In the genomic region with DNA sequence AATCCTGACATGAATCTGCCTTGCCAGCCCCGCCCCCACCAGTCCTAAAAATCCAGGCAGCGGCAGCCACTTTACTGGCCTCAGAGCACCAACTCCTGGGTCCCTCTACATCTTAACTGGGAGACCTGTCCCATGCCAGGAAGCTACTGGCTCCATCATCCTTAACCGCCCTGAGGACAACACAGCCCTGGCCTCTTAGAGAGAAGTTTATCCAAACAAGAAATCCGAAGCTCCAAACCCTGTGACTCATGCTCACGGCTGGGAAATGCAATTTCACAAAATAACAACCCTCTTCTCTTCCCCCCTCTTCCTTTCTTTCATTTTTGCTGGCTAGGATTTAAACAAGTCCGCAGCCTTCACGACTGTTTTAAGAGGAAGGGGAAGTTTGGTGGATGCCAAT, we compare ENCODE assay signal across 12 mouse cellular contexts. TPM values are rescaled to one million over a fixed set of nuclear protein-coding genes. Genes with fewer than 3 reads are reported as not detected.
DNase-seq lines count a peak whose midpoint lies in the region; ATAC-seq lines count a peak whose summit lies in the region.
"Had no signal": no experiment of that assay in that cellular context is flagged by ENCODE, and none has a peak within 500 bp of the region (broad histone marks: within the 10 kb centered on the region; RNA-seq: fewer than 3 reads in every experiment).

No protein-coding gene starts in this region.

- no peak for ATAC-seq in kidney, embryonic 16.5 days (ENCODE audit: low FRiP score, low TSS enrichment)
- no peak for ATAC-seq in kidney, embryonic 14.5 days (ENCODE audit: low FRiP score, low TSS enrichment)
- ATAC-seq in limb, embryonic 15.5 days (ENCODE audit: insufficient number of reproducible peaks, low FRiP score, low TSS enrichment, low read depth): no peak
- ATAC-seq: forebrain, postnatal 0 days; hindbrain, embryonic 16.5 days had no signal

- no peaks in the 10 kb centered on the region for H3K27me3 ChIP-seq in kidney, embryonic 16.5 days (ENCODE audit: insufficient read depth, low read length)
- H3K27me3 ChIP-seq in kidney, embryonic 14.5 days (ENCODE audit: control insufficient read depth, insufficient read depth, low read length): no peaks in the 10 kb centered on the region
- 0 out of 2 replicates have a peak, but pooled peaks cover under 1% of the 10 kb centered on the region for H3K27me3 ChIP-seq in embryonic facial prominence, embryonic 10.5 days (replicated peaks; ENCODE audit: low read depth, poor library complexity, severe bottlenecking)
- no peaks in the 10 kb centered on the region for H3K27me3 ChIP-seq in limb, embryonic 15.5 days
- H3K27me3 ChIP-seq: neural tube, embryonic 12.5 days had no signal

- WGBS in kidney, embryonic 16.5 days: 23% methylated on average over 7 of the region's 7 CpGs
- WGBS in kidney, embryonic 14.5 days: 27% methylated on average over 7 of the region's 7 CpGs
- 44% methylated on average over 7 of the region's 7 CpGs for WGBS in embryonic facial prominence, embryonic 10.5 days
- 26% methylated on average over 7 of the region's 7 CpGs for WGBS in limb, embryonic 15.5 days

- intact Hi-C loops in left cerebral cortex, postnatal 10 days (cut with DNase I): no loop called here

- H3K4me3 ChIP-seq in kidney, embryonic 16.5 days (ENCODE audit: low read length): no peak overlapping the region
- H3K4me3 ChIP-seq in kidney, embryonic 14.5 days (ENCODE audit: low read length): no peak overlapping the region
- no peak overlapping the region for H3K4me3 ChIP-seq in embryonic facial prominence, embryonic 10.5 days
- no peak overlapping the region for H3K4me3 ChIP-seq in limb, embryonic 15.5 days
- H3K4me3 ChIP-seq: neural tube, embryonic 12.5 days had no signal

- no peak overlapping the region for H3K9ac ChIP-seq in kidney, embryonic 16.5 days (replicated peaks; ENCODE audit: low read length)
- H3K9ac ChIP-seq in kidney, embryonic 14.5 days (ENCODE audit: low read depth, low read length): no peak overlapping the region
- H3K9ac ChIP-seq in limb, embryonic 15.5 days: no peak overlapping the region
- H3K9ac ChIP-seq: forebrain, postnatal 0 days; neural tube, embryonic 12.5 days had no signal

- peaks cover 7% of the 10 kb centered on the region; the same call in 1 of the 2 replicates for H3K36me3 ChIP-seq in kidney, embryonic 16.5 days (ENCODE audit: insufficient read depth, low read length)
- peaks cover 6% of the 10 kb centered on the region; the same call in 1 of the 2 replicates for H3K36me3 ChIP-seq in kidney, embryonic 14.5 days (ENCODE audit: control insufficient read depth, insufficient read depth, low read length)
- peaks cover 32% of the 10 kb centered on the region for H3K36me3 ChIP-seq in embryonic facial prominence, embryonic 10.5 days (replicated peaks)
- H3K36me3 ChIP-seq in limb, embryonic 15.5 days: peaks cover 15% of the 10 kb centered on the region; the same call in 1 of the 2 replicates
- H3K36me3 ChIP-seq: G1E had no signal

- peaks cover 49% of the 10 kb centered on the region for H3K4me1 ChIP-seq in kidney, embryonic 16.5 days (ENCODE audit: insufficient read depth, low read length)
- H3K4me1 ChIP-seq in kidney, embryonic 14.5 days (ENCODE audit: control insufficient read depth, insufficient read depth, low read length): peaks cover 25% of the 10 kb centered on the region
- peaks cover 60% of the 10 kb centered on the region for H3K4me1 ChIP-seq in embryonic facial prominence, embryonic 10.5 days
- peaks cover 75% of the 10 kb centered on the region for H3K4me1 ChIP-seq in limb, embryonic 15.5 days

- peak; percentile 85 for DNase-seq in NIH3T3 (ENCODE audit: low read depth)
- DNase-seq in embryonic facial prominence, embryonic 10.5 days (ENCODE audit: low spot score): no peak
- no peak for DNase-seq in right cerebral cortex, adult 18-20 months
- DNase-seq in left cerebral cortex, postnatal 10 days (ENCODE audit: extremely low spot score in 1 of 2, low spot score in 2 of 2): no peak
- DNase-seq: forebrain, postnatal 0 days; right cerebral cortex, postnatal 25 days had no signal

- H3K9me3 ChIP-seq in kidney, embryonic 16.5 days (ENCODE audit: low read length): no peaks in the 10 kb centered on the region
- H3K9me3 ChIP-seq in kidney, embryonic 14.5 days (ENCODE audit: control insufficient read depth, low read length): no peaks in the 10 kb centered on the region
- H3K9me3 ChIP-seq in embryonic facial prominence, embryonic 10.5 days: no peaks in the 10 kb centered on the region
- no peaks in the 10 kb centered on the region for H3K9me3 ChIP-seq in limb, embryonic 15.5 days
- H3K9me3 ChIP-seq: G1E; neural tube, embryonic 12.5 days had no signal

- H3K4me2 ChIP-seq in kidney, embryonic 16.5 days (replicated peaks; ENCODE audit: low read depth, low read length): no peak overlapping the region
- no peak overlapping the region for H3K4me2 ChIP-seq in kidney, embryonic 14.5 days (replicated peaks; ENCODE audit: low read depth, low read length)
- H3K4me2 ChIP-seq in limb, embryonic 15.5 days: no peak overlapping the region
- H3K4me2 ChIP-seq: neural tube, embryonic 12.5 days had no signal

- H3K27ac ChIP-seq in kidney, embryonic 16.5 days (ENCODE audit: low read length): peak overlapping the region; percentile 32; the same call in 1 of the 2 replicates
- no peak overlapping the region; the same call in 1 of the 2 replicates for H3K27ac ChIP-seq in kidney, embryonic 14.5 days (ENCODE audit: low read depth, low read length)
- peak overlapping the region; percentile 48 for H3K27ac ChIP-seq in embryonic facial prominence, embryonic 10.5 days (replicated peaks)
- peak overlapping the region; percentile 71 for H3K27ac ChIP-seq in limb, embryonic 15.5 days
- H3K27ac ChIP-seq: neural tube, embryonic 12.5 days had no signal

RNA-seq across cellular contexts. Expression of a gene that starts 9.3 kb away (rescaled TPM):
- 12.2 and 17.3 TPM in 2 replicates for polyA plus RNA-seq in kidney, embryonic 16.5 days (2015; fragmentation: Nextera tagmentation; extraction: Ambion mirVana)
- polyA plus RNA-seq in kidney, embryonic 14.5 days (2014; fragmentation: Nextera tagmentation; extraction: Ambion mirVana): 17.0 and 24.0 TPM in 2 replicates
- 12.9 and 15.2 TPM in 2 replicates for polyA plus RNA-seq in embryonic facial prominence, embryonic 10.5 days (2016; fragmentation: Nextera tagmentation; extraction: Ambion mirVana)
- 31.6 and 35.4 TPM in 2 replicates for polyA plus RNA-seq in limb, embryonic 15.5 days (2015; fragmentation: Nextera tagmentation; extraction: Ambion mirVana)
- 10 to 100 TPM; 34.9 to 41.8 TPM for total RNA-seq in left cerebral cortex, postnatal 10 days (2021)
- polyA plus RNA-seq: G1E had no signal
